Mouse (Mus musculus) frontal cortex, postnatal 14 days (tissue): ENCODE results near the gene Got1.

Experiments used
- DNase-seq, 2 experiments: peaks; one replicate each; pipeline ENCODE4 v3.0.0; 2022; ENCODE audit warnings: low spot score in 2 of 2

The Got1 gene

DNA sequence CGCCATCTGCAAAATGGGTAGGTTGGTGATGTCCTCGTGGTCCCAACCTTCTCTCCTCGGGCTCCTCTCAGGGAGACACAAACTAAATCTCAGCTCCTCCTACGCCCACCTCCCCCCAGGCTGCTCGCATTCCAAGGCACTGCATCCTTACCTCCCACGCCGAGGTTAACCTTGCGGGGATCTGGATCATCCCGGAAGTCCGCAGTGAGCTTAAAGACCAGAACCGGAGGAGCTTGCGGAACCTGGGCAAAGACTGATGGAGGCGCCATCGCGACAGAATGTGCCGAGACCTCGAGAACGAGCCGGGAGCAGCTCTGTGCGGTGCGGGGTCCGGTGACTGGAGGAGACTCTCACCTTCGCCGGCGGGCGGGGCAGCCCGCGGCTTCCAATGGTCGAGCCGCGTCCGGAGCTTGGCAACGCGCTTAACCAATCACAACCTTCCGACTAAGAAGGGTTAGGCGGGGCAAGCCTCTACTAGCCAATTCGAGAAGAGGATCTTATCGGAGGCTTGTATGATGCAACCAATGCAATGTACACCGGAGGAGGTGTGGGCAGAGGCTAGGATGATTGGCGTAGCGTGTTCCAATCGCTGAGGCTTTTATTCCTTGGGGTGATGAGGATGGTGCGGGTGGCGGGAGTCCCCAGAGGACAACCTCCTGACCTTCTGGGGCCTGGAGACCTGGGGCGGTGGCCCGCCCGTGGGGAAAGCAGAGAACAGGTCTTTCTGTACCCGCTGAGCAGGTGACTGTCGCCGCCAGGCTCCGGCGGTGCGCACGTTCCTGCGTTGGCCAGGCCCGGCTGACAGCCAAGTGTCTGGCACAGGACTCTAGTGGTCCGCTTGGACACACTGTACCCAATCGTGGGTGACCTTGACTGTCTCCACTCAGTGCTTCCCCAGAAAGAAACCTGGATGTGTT lies at the start of gene Got1:
Gene Got1, minus strand, starts transcription at position 419 of the 917 bp plus-strand sequence.
- DNase-seq = peak; percentile 95 to 98

GRCm38 (mm10) chr19:43570831-43571790 lies 46.7 kb upstream of the Got1 start:
- DNase-seq = peak in 1 of 2 experiments; percentile 55

GRCm38 (mm10) chr19:43569133-43569532 lies 44.7 kb upstream of the Got1 start:
- DNase-seq = no peak

DNA sequence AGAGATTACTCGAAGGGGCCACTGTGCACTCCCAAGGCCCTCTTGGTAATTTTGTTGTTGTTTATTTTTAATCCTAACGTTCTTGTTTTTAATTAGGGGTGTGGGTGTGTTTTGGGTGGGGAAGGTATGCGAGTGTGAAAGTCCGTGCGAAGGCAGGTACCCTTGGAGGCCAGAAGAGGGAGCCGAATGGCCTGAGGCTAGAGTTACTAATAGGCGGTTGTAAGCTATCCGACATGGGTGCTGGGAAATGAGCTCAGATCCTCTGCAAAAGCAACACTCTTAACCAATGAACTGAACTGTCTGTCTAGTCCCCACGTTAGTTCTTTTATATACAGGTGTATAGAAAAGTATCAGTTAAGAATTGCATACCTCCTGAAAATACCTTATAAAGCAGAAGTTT lies 43.9 kb upstream of the Got1 start:
- DNase-seq = no peak

GRCm38 (mm10) chr19:43563166-43563565 lies 38.8 kb upstream of the Got1 start:
- DNase-seq = no peak

DNA sequence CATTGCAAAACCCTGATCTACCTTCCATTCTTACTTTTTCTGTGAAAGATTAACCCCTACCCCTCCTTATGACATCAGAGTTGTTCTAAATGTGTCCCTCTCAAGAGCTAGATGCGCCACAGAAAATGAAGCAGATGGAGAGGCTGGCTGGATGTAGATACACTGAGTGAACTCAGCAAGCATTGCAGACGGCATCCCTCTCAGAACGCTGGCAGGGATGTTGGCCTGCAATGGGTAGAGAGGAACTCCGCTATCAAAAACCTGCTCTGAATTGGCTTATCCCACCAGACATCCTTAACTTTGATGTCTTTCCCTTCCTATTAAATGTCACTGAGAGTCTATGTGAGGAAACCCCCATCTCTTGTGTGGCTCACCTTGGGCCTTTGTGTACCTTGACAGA lies 37.4 kb upstream of the Got1 start:
- DNase-seq = no peak

GRCm38 (mm10) chr19:43560244-43560643 lies 35.8 kb upstream of the Got1 start:
- DNase-seq = no peak

DNA sequence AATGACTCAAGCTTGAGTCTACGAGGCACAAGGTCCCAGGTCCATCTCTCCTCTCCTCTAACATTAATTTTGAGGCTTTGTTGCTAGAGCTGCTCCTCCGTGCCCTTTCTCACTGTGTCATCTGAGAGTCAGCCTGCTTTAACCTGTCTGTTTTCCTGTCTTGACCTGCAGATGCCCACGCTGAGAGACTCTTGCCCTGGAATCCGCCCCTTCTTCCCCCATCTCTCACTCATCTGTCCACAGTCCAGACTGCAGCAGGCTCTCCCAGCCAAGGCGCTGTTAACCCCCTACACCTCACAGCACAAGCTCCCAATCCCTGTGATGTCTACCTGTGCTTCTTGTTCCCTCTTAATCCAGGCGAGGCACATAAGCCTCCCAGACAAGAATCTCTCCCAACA lies 27.1 kb upstream of the Got1 start:
- no peak for DNase-seq

DNA sequence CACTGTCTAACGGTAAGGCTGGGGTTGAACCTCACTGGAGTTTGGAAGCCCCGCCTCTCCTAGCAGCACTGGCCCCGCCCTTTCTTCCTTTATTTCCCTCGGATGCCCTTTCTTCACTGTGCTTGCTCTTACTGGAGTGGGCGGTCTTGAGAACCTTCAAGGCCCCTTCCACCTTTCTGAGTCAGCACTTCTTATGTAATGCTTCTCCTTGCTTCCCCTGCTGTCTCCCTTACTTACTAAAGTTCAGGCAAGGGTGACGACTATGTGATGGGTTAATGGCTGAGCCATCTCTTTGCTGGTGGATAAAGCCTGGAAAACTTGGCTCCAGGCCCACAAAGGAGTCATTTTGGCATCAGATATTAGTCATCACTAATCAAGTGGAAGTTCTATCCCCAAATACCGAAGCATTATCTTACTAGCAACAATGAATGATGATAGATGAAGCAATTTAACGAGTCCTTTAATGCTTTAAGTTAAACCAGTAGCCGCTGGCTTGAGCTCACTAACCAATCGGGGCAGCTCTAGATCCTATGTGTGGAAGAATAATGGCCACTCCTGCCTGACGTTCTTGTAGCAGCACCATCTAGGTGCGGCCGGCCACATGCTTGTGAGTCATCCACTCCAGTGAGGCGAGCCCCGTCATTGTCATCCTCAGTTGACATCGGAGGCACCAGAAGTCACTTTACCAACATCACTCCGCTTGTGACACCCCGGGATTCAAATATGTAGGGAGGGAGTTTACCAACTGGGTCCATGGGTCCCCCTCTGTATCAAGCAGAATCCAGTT lies 26.5 kb upstream of the Got1 start:
- DNase-seq = no peak

DNA sequence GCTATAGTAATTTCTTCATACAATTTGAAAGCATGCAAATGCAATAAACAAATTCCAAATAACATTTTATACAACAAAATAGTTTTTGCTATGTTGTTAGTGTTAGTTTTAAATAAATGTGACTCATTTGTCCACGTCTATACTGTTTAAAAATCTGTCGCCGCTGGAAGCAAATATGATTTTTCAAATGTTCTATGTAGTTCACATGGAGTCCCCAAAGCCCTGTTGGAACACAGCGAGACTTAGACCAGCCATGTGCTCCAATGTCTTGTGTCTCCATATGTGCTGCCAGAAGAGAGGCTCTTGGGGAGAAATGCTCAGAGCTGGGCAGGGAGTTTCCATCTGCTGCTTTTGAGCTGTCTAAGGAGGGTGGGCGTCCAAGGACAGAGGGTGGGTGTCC lies 23.7 kb upstream of the Got1 start:
- DNase-seq = no peak

GRCm38 (mm10) chr19:43546337-43547117 lies 22.1 kb upstream of the Got1 start:
- no peak for DNase-seq

DNA sequence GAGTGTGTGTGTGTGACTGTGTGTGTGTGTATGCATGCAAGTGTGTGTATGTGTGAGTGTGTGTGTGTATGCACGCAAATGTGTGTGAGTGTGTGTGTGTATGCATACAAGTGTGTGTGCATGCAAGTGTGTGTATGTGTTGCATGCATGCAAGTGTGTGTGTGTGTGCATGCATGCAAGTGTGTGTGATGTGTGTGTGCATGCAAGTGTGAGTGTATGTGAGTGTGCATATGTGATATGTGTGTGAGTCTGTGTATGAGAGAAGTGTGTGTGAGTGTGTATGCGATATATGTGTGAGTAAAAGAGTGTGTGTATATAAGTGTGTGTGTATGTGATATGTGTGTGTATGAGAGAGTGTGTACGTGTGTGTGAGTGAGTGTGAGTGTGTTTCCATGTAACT lies 11.0 kb upstream of the Got1 start:
- DNase-seq = no peak

GRCm38 (mm10) chr19:43530921-43531320 lies 6.5 kb upstream of the Got1 start:
- no peak for DNase-seq

- peak; percentile 42 to 74 for DNase-seq
Measured at GRCm38 (mm10) chr19:43530197-43530770, 5.9 kb upstream of the Got1 start.

- DNase-seq = no peak
Measured at GRCm38 (mm10) chr19:43528056-43528587, 3.7 kb upstream of the Got1 start.

DNA sequence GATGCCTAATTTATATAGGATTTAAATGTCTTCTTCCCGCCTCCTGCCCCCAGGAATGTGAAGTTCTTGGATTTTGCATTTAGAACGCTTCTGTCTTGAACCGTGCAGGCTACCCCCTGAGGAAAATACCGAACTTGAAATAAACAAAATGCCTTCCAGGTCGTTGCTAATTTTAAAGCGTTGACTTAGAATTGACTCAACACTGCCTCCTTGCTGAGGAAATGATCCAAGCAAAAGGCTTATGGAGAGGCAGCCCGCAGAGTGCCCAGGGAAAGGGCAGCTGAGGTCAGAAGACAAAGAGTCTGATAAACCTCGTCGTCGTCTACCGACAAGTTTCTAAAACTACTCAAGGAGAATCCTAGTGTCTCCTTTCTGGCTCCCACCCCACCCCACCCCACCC lies 2.7 kb upstream of the Got1 start:
- DNase-seq = no peak

- DNase-seq = no peak
Measured at GRCm38 (mm10) chr19:43526025-43526424, 1.6 kb upstream of the Got1 start.

- DNase-seq = no peak
Measured at GRCm38 (mm10) chr19:43525566-43525965, 1.2 kb upstream of the Got1 start.

- no peak for DNase-seq
Measured at GRCm38 (mm10) chr19:43525104-43525482, 688 bp upstream of the Got1 start.

DNA sequence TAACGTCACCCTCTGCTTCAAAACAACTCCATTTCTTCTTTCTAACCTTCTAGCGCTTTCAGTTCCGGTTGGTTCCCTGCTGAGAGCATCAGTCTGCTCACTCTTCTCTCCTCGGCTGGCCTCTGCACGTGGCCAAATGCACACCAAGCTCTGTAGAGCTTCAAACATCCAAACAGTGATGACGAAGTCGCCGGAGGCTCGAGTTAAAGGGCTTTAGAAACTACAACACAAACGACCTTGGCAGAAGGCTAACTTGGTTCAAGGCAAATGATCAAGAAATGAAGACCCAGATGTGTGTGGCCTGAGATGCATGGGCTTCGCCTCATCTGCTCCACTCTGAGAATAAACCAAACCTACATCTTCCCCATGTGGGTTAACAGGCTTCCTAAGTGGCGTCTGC lies 854 bp downstream of the Got1 start:
- DNase-seq = peak in 1 of 2 experiments; percentile 38
